In genomic region chr2:146259787-146260560, GRCm38 (mm10) we compare ENCODE assay signal across 19 mouse cellular contexts. TPM values are rescaled to one million over a fixed set of nuclear protein-coding genes. Genes with fewer than 3 reads are reported as not detected.
DNase-seq lines count a peak whose midpoint lies in the region; ATAC-seq and TF ChIP-seq lines count a peak whose summit lies in the region.
"Had no signal": no experiment of that assay in that cellular context is flagged by ENCODE, and none has a peak within 500 bp of the region (broad histone marks: within the 10 kb centered on the region; RNA-seq: fewer than 3 reads in every experiment).

No protein-coding gene starts in this region.

- intact Hi-C loops in left cerebral cortex, postnatal 25 days (cut with DNase I), result no loop called here

- no peaks in the 10 kb centered on the region for H3K36me3 ChIP-seq in forebrain, embryonic 14.5 days (ENCODE audit: control insufficient read depth, insufficient read depth, low read length)
- no peaks in the 10 kb centered on the region for H3K36me3 ChIP-seq in hindbrain, embryonic 16.5 days (ENCODE audit: control insufficient read depth, insufficient read depth, low read length)
- H3K36me3 ChIP-seq in midbrain, embryonic 15.5 days (replicated peaks), result no peaks in the 10 kb centered on the region

- 18% methylated on average over 18 of the region's 18 CpGs for WGBS in forebrain, embryonic 14.5 days
- 32% methylated on average over 18 of the region's 18 CpGs for WGBS in hindbrain, embryonic 16.5 days
- 19% methylated on average over 18 of the region's 18 CpGs for WGBS in midbrain, embryonic 15.5 days

- H3K9me3 ChIP-seq in forebrain, embryonic 14.5 days (replicated peaks; ENCODE audit: control insufficient read depth, low read length), result no peaks in the 10 kb centered on the region
- H3K9me3 ChIP-seq in hindbrain, embryonic 16.5 days (ENCODE audit: control insufficient read depth, low read length), result no peaks in the 10 kb centered on the region
- H3K9me3 ChIP-seq in midbrain, embryonic 15.5 days, result no peaks in the 10 kb centered on the region

- DNase-seq in layer of hippocampus, adult 2 months (ENCODE audit: low spot score in 2 of 2), result no peak
- no peak for DNase-seq in layer of hippocampus, adult 9-10 months (ENCODE audit: low spot score)
- peak; percentile 52 for DNase-seq in forebrain, embryonic 14.5 days (ENCODE audit: low spot score)
- DNase-seq in left cerebral cortex, postnatal 25 days (ENCODE audit: low spot score in 2 of 2), result no peak
- no peak for DNase-seq in adrenal gland, postnatal 25 days
- DNase-seq in left cerebral cortex, adult 9 months (ENCODE audit: low spot score in 2 of 2), result no peak
- DNase-seq: B cell, adult 2 months; cerebellum, adult 9-11 months; lung, embryonic 14.5 days; thymus, adult 18-20 months; thymus, postnatal 4 days had no signal

- no peak for ATAC-seq in forebrain, embryonic 14.5 days
- no peak for ATAC-seq in hindbrain, embryonic 16.5 days
- peak; percentile 44; the same call in 1 of the 2 replicates for ATAC-seq in midbrain, embryonic 15.5 days (replicated peaks)

- H3K27me3 ChIP-seq in forebrain, embryonic 14.5 days (replicated peaks; ENCODE audit: control insufficient read depth, insufficient read depth, low read length), result no peaks in the 10 kb centered on the region
- no peaks in the 10 kb centered on the region for H3K27me3 ChIP-seq in hindbrain, embryonic 16.5 days (replicated peaks; ENCODE audit: control insufficient read depth, insufficient read depth, low read length)
- H3K27me3 ChIP-seq in midbrain, embryonic 15.5 days (replicated peaks), result no peaks in the 10 kb centered on the region

- H3K9ac ChIP-seq in forebrain, embryonic 14.5 days (ENCODE audit: low read length), result peak overlapping the region; percentile 25; the same call in 1 of the 2 replicates
- no peak overlapping the region for H3K9ac ChIP-seq in hindbrain, embryonic 16.5 days (ENCODE audit: low read depth, low read length)
- H3K9ac ChIP-seq in midbrain, embryonic 15.5 days, result no peak overlapping the region
- H3K9ac ChIP-seq: lung, embryonic 14.5 days had no signal

- no peak overlapping the region for H3K4me3 ChIP-seq in layer of hippocampus, adult 2 months
- H3K4me3 ChIP-seq in forebrain, embryonic 14.5 days (ENCODE audit: low read depth, low read length), result no peak overlapping the region
- H3K4me3 ChIP-seq in hindbrain, embryonic 16.5 days (ENCODE audit: low read length), result no peak overlapping the region
- no peak overlapping the region for H3K4me3 ChIP-seq in midbrain, embryonic 15.5 days

- H3K27ac ChIP-seq in layer of hippocampus, adult 2 months, result peak overlapping the region; percentile 73; the same call in 1 of the 2 replicates
- H3K27ac ChIP-seq in forebrain, embryonic 14.5 days (ENCODE audit: low read depth, low read length), result peak overlapping the region; percentile 86
- H3K27ac ChIP-seq in hindbrain, embryonic 16.5 days (ENCODE audit: low read depth, low read length), result peak overlapping the region; percentile 66; the same call in 1 of the 2 replicates
- H3K27ac ChIP-seq in midbrain, embryonic 15.5 days, result peak overlapping the region; percentile 78
- H3K27ac ChIP-seq: kidney, postnatal 0 days had no signal

- peaks cover 68% of the 10 kb centered on the region for H3K4me1 ChIP-seq in forebrain, embryonic 14.5 days (ENCODE audit: control insufficient read depth, insufficient read depth, low read length)
- peaks cover 16% of the 10 kb centered on the region for H3K4me1 ChIP-seq in hindbrain, embryonic 16.5 days (ENCODE audit: control insufficient read depth, insufficient read depth, low read depth, low read length)
- H3K4me1 ChIP-seq in midbrain, embryonic 15.5 days, result peaks cover 62% of the 10 kb centered on the region

- H3K4me2 ChIP-seq in forebrain, embryonic 14.5 days (ENCODE audit: low read length), result peak overlapping the region; percentile 20; the same call in 1 of the 2 replicates
- H3K4me2 ChIP-seq in hindbrain, embryonic 16.5 days (ENCODE audit: low read length), result peak overlapping the region; percentile 21; the same call in 1 of the 2 replicates
- 0 out of 2 replicates have a peak overlapping the region, but pooled peaks have one; percentile 10 for H3K4me2 ChIP-seq in midbrain, embryonic 15.5 days
- H3K4me2 ChIP-seq: liver, embryonic 11.5 days; lung, embryonic 14.5 days had no signal

- TF ChIP-seq CTCF in layer of hippocampus, adult 2 months (conservative IDR thresholded peaks at IDR 0.05), result no peak

RNA-seq across cellular contexts. Expression of gene Insm1, which starts 38.3 kb away (rescaled TPM):
- total RNA-seq in layer of hippocampus, adult 2 months (2021), result 1 to 10 TPM; 6.6 to 7.2 TPM
- 12.6 and 14.7 TPM in 2 replicates for polyA plus RNA-seq in forebrain, embryonic 14.5 days (2014; fragmentation: Nextera tagmentation; extraction: Ambion mirVana)
- polyA plus RNA-seq in hindbrain, embryonic 16.5 days (2015; fragmentation: Nextera tagmentation; extraction: Ambion mirVana), result 1.9 and 2.3 TPM in 2 replicates
- 3.5 and 4.2 TPM in 2 replicates for polyA plus RNA-seq in midbrain, embryonic 15.5 days (2015; fragmentation: Nextera tagmentation; extraction: Ambion mirVana)
- 1 to 10 TPM; 4.0 to 4.2 TPM for total RNA-seq in left cerebral cortex, postnatal 25 days (2021)
- total RNA-seq in adrenal gland, postnatal 25 days (2021), result 5.8 and 7.5 TPM in 2 replicates
- total RNA-seq: gastrocnemius, adult 8-10 months; heart, postnatal 36 days; megakaryocyte-erythroid progenitor cell, adult 5-6 weeks had no signal
- polyA plus RNA-seq: heart, embryonic 14.5 days; kidney, postnatal 0 days; liver, embryonic 11.5 days had no signal
